Mouse (Mus musculus) lung, postnatal 0 days (tissue): ENCODE results near the gene Gm5105.

Source experiments
- CTCF ChIP-seq: IDR thresholded peaks from 2 replicates; pipeline ENCODE4 v1.5.1; 2016; ENCODE audit warnings: antibody characterized with exemption, mild to moderate bottlenecking
- EP300 ChIP-seq: IDR thresholded peaks from 2 replicates; pipeline ENCODE4 v1.6.1; 2016; ENCODE audit warnings: antibody characterized with exemption, mild to moderate bottlenecking, control low read depth

GRCm38 (mm10) chr3:138095718-138096117 lies 28.5 kb upstream of the Gm5105 start:
- no peak for TF ChIP-seq CTCF
- TF ChIP-seq EP300: no peak
